Mouse (Mus musculus): ENCODE results near the gene Lao1. TPM values are rescaled to one million over a fixed set of nuclear protein-coding genes. Genes with fewer than 3 reads are reported as not detected.
"Not testable (repeated sequence)": the region's sequence is repeated elsewhere in the genome, so short reads cannot be mapped to it uniquely, and the experiment has no call there.

Lao1 gene
- not detected for total RNA-seq (2021)
- long read RNA-seq, experiment 1, partial matches to known transcripts: 0 of 1 reads
- long read RNA-seq, experiment 1, other reads (novel, unspliced or antisense): 0 of 1 reads
- long read RNA-seq, experiment 2: 0 reads

GRCm38 (mm10) chr4:118961141-118961628 is at the start of gene Lao1:
Lao1 (plus strand) TSS chr4:118961578.
- DNase-seq (ENCODE audit: low spot score in 2 of 2): peak; percentile 2 to 15

GRCm38 (mm10) chr4:118917365-118917764 is 44.0 kb upstream of the Lao1 start, which contains the start of gene Olfr1329:
Olfr1329 (minus strand) TSS chr4:118917465.
- DNase-seq (ENCODE audit: low spot score in 2 of 2): not testable (repeated sequence)

- not testable (repeated sequence) for DNase-seq (ENCODE audit: low spot score in 2 of 2)
Observed at GRCm38 (mm10) chr4:118931326-118931725, 30.1 kb upstream of the Lao1 start.

- DNase-seq (ENCODE audit: low spot score in 2 of 2): no peak
Observed at GRCm38 (mm10) chr4:118938512-118938911, 22.9 kb upstream of the Lao1 start, which contains the start of gene Olfr1328. Olfr1328 (minus strand) TSS chr4:118938612.

- DNase-seq (ENCODE audit: low spot score in 2 of 2): no peak
Observed at GRCm38 (mm10) chr4:118958812-118959211, 2.6 kb upstream of the Lao1 start.

GRCm38 (mm10) chr4:118967711-118968110 is 6.3 kb downstream of the Lao1 start:
- DNase-seq (ENCODE audit: low spot score in 2 of 2): no peak

GRCm38 (mm10) chr4:118973281-118973680 is 11.9 kb downstream of the Lao1 start:
- no peak for DNase-seq (ENCODE audit: low spot score in 2 of 2)

GRCm38 (mm10) chr4:118985291-118985690 is 23.9 kb downstream of the Lao1 start:
- DNase-seq (ENCODE audit: low spot score in 2 of 2): no peak

- peak; percentile 60 for DNase-seq (ENCODE audit: low spot score in 2 of 2)
Observed at GRCm38 (mm10) chr4:118988535-118988934, 27.2 kb downstream of the Lao1 start.

GRCm38 (mm10) chr4:118989331-118989730 is 28.0 kb downstream of the Lao1 start:
- DNase-seq (ENCODE audit: low spot score in 2 of 2): no peak

- no peak for DNase-seq (ENCODE audit: low spot score in 2 of 2)
Observed at GRCm38 (mm10) chr4:118991797-118992196, 30.4 kb downstream of the Lao1 start.

GRCm38 (mm10) chr4:118997127-118997542 is 35.8 kb downstream of the Lao1 start:
- DNase-seq (ENCODE audit: low spot score in 2 of 2): no peak

- no peak for DNase-seq (ENCODE audit: low spot score in 2 of 2)
Observed at GRCm38 (mm10) chr4:118999691-119000486, 38.5 kb downstream of the Lao1 start.

GRCm38 (mm10) chr4:119001696-119002095 is 40.3 kb downstream of the Lao1 start:
- DNase-seq (ENCODE audit: low spot score in 2 of 2): no peak

- DNase-seq (ENCODE audit: low spot score in 2 of 2): no peak
Observed at GRCm38 (mm10) chr4:119002512-119002911, 41.1 kb downstream of the Lao1 start.

- no peak for DNase-seq (ENCODE audit: low spot score in 2 of 2)
Observed at GRCm38 (mm10) chr4:119004178-119004577, 42.8 kb downstream of the Lao1 start.

GRCm38 (mm10) chr4:119004613-119005339 is 43.4 kb downstream of the Lao1 start:
- DNase-seq (ENCODE audit: low spot score in 2 of 2): peak; percentile 88 to 97

GRCm38 (mm10) chr4:119007602-119008001 is 46.2 kb downstream of the Lao1 start:
- no peak for DNase-seq (ENCODE audit: low spot score in 2 of 2)

- DNase-seq (ENCODE audit: low spot score in 2 of 2): no peak
Observed at GRCm38 (mm10) chr4:119008476-119008875, 47.1 kb downstream of the Lao1 start.

- DNase-seq (ENCODE audit: low spot score in 2 of 2): no peak
Observed at GRCm38 (mm10) chr4:119009814-119010213, 48.4 kb downstream of the Lao1 start.

GRCm38 (mm10) chr4:119011050-119011680 is 49.8 kb downstream of the Lao1 start:
- no peak for DNase-seq (ENCODE audit: low spot score in 2 of 2)

All from left cerebral cortex, adult 18-20 months (tissue).